Mouse (Mus musculus) limb, embryonic 13.5 days (tissue): ENCODE measurements at regions not wholly inside any gene's neighbourhood (a gene's known extent, or its start where the extent isn't known, plus 50 kb on each side); places are given as distances from the start of the nearest gene placed in this dataset.

ENCODE experiments used
- ATAC-seq: fragments of 200-750 bp; cut with Nextera tagmentation; 2 replicates; pipeline ENCODE4 v1.8.0; 2017; ENCODE audit warnings: low read depth, moderate number of reproducible peaks, moderate TSS enrichment; ENCODE audit not compliant: low FRiP score
- H3K27ac ChIP-seq: fragments of 300-500 bp; sonication (generic); 2 replicates; pipeline ENCODE4 v1.5.1; 2015; ENCODE audit warnings: inconsistent platforms, mild to moderate bottlenecking, moderate library complexity
- H3K27me3 ChIP-seq: fragments of 300-500 bp; sonication (generic); 2 replicates; pipeline ENCODE4 v1.6.1; 2015; ENCODE audit warnings: mild to moderate bottlenecking, inconsistent platforms
- H3K36me3 ChIP-seq: fragments of 300-500 bp; sonication (generic); 2 replicates; pipeline ENCODE4 v1.6.1; 2015; ENCODE audit warnings: inconsistent platforms, mild to moderate bottlenecking, moderate library complexity
- H3K4me1 ChIP-seq: fragments of 300-500 bp; sonication (generic); 2 replicates; pipeline ENCODE4 v1.6.1; 2015; ENCODE audit warnings: inconsistent platforms
- H3K4me2 ChIP-seq: fragments of 300-500 bp; sonication (generic); replicated peaks from 2 replicates; pipeline ENCODE4 v1.6.1; 2015; ENCODE audit warnings: inconsistent platforms, mild to moderate bottlenecking, moderate library complexity
- H3K4me3 ChIP-seq: fragments of 300-500 bp; sonication (generic); 2 replicates; pipeline ENCODE4 v1.5.1; 2015; ENCODE audit warnings: moderate library complexity, mild to moderate bottlenecking, inconsistent platforms
- H3K9ac ChIP-seq: fragments of 300-500 bp; sonication (generic); 2 replicates; pipeline ENCODE4 v1.6.1; 2015; ENCODE audit warnings: mild to moderate bottlenecking, inconsistent platforms
- H3K9me3 ChIP-seq: fragments of 300-500 bp; sonication (generic); 2 replicates; pipeline ENCODE4 v1.6.1; 2016; ENCODE audit warnings: inconsistent platforms
- WGBS: fragments of 180-500 bp; shearing (Covaris S2); methylation state at CpG from one replicate; pipeline ENCODE4 v1.1.7; 2015; 5-methylcytosine and 5-hydroxymethylcytosine counted together

DNA sequence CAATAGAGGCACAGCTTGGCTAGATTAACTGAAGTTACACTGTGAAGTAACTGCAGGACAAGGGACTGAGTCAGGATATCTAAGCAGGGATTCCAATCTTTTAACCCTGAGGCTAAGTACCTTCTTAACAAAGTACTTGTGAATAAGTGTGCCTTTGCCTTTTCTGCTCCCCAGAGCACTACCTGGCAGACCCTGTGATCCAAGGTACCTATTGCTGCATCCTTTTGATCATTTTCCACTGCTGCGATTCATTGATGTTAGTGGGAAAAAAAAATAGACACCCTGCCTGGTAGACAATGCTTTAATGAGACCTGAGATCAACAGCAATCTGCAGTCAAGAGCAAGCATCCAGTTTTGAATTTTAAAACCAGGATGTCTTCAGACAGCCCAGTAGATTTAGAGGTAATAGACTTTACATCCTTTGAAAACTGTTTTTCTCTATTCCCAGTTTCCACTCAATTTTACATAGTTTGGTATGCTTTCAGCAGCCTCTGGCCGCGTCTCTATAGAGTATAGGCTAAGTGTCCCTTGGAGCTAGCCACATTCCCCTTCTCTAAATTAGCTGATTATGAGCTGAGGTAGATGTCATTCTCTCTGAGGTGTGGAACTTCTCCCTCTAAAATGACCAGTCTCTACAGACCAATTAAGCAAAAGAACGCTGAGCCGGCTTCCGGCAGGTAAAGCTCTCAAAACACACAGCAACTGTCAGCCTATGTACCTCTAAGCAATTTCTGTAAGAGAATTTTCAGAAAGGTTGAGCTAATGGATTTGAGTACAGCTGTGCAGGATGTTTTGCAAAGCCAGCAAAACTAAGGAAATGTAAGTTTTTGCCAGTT lies 653.0 kb upstream of the G6pd2 start:
- Histone ChIP-seq H3K4me3 (no peak overlapping the region), H3K4me2 (no peak overlapping the region; the same call in 1 of the 2 replicates), H3K36me3 (no peaks in the 10 kb centered on the region), H3K27ac (no peak overlapping the region), H3K9ac (no peak overlapping the region), H3K27me3 (no peaks in the 10 kb centered on the region), H3K4me1 (no peaks in the 10 kb centered on the region), H3K9me3 (no peaks in the 10 kb centered on the region)
- 58% methylated on average over 6 of the region's 6 CpGs for WGBS
- peak; percentile 88 for ATAC-seq

DNA sequence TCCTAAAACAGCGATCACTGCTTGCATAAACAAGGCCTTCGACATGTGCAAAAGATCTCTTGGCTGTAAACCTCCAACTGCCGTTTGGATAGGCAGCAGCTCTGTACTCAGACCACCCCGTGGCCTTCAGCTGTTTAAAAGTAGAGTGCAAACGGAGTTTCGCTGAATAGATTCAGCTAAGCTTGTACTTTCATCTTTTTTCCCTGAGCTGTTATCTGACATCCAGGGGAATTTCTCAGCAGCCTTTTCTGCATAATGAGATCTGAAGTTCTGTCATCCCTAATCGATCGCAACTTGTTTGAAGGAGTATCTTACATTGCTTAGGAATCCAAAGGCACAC lies 652.4 kb upstream of the G6pd2 start:
- Histone ChIP-seq H3K36me3 (no peaks in the 10 kb centered on the region), H3K9ac (no peak overlapping the region), H3K9me3 (no peaks in the 10 kb centered on the region), H3K27ac (no peak overlapping the region), H3K4me1 (no peaks in the 10 kb centered on the region), H3K4me3 (no peak overlapping the region), H3K27me3 (no peaks in the 10 kb centered on the region), H3K4me2 (no peak overlapping the region; the same call in 1 of the 2 replicates)
- WGBS: 48% methylated on average over 8 of the region's 8 CpGs
- ATAC-seq: peak; percentile 76
